Mouse (Mus musculus) ES-Bruce4 (cell line): ENCODE measurements around the gene Spata17. TPM values are rescaled to one million over a fixed set of nuclear protein-coding genes. Genes with fewer than 3 reads are reported as not detected.

Experiments
- H3K27ac ChIP-seq: 2 replicates; pipeline ENCODE4 v1.5.1; 2012; ENCODE audit warnings: low read length, inconsistent platforms; ENCODE audit not compliant: insufficient read depth
- H3K27me3 ChIP-seq: 2 replicates; pipeline ENCODE4 v1.6.1; 2012; ENCODE audit warnings: mild to moderate bottlenecking, low read length, inconsistent platforms; ENCODE audit not compliant: control insufficient read depth, poor library complexity, insufficient read depth, severe bottlenecking
- H3K36me3 ChIP-seq: 2 replicates; pipeline ENCODE4 v1.6.1; 2012; ENCODE audit warnings: inconsistent platforms, mild to moderate bottlenecking, low read length, moderate library complexity; ENCODE audit not compliant: control insufficient read depth, poor library complexity, insufficient read depth, severe bottlenecking
- H3K4me1 ChIP-seq: one replicate; pipeline ENCODE4 v1.8.1; 2011; ENCODE audit warnings: low read length; ENCODE audit not compliant: control insufficient read depth, insufficient read depth
- H3K4me3 ChIP-seq: 2 replicates; pipeline ENCODE4 v1.5.1; 2011; ENCODE audit warnings: low read depth, mild to moderate bottlenecking, low read length
- H3K9ac ChIP-seq: 2 replicates; pipeline ENCODE4 v1.6.1; 2012; ENCODE audit warnings: low read depth, mild to moderate bottlenecking, inconsistent platforms; ENCODE audit not compliant: poor library complexity, severe bottlenecking
- H3K9me3 ChIP-seq: replicated peaks from 2 replicates; pipeline ENCODE4 v1.6.1; 2012; ENCODE audit warnings: mild to moderate bottlenecking, low read length, inconsistent platforms; ENCODE audit not compliant: control insufficient read depth, poor library complexity, insufficient read depth, severe bottlenecking
- CTCF ChIP-seq: IDR thresholded peaks from one replicate; pipeline ENCODE4 v1.8.1; 2011; ENCODE audit warnings: low read depth, low read length
- EP300 ChIP-seq: IDR thresholded peaks from 2 replicates; pipeline ENCODE4 v1.6.1; 2011; ENCODE audit warnings: low read depth, low read length; ENCODE audit not compliant: insufficient read depth
- POLR2A ChIP-seq: IDR thresholded peaks from one replicate; pipeline ENCODE4 v1.8.1; 2011; ENCODE audit warnings: low read length; ENCODE audit not compliant: insufficient read depth
- polyA plus RNA-seq: library from polyadenylated mRNA; stranded (reverse); fragments of >200 nt; gene quantifications from 2 replicates; pipeline ENCODE4 v1.2.4, GENCODE M21; 2011; ENCODE audit warnings: low read depth; ENCODE audit not compliant: missing spikeins, insufficient read depth, insufficient read length

The Spata17 gene
- polyA plus RNA-seq, 1 experiment, result not detected

DNA sequence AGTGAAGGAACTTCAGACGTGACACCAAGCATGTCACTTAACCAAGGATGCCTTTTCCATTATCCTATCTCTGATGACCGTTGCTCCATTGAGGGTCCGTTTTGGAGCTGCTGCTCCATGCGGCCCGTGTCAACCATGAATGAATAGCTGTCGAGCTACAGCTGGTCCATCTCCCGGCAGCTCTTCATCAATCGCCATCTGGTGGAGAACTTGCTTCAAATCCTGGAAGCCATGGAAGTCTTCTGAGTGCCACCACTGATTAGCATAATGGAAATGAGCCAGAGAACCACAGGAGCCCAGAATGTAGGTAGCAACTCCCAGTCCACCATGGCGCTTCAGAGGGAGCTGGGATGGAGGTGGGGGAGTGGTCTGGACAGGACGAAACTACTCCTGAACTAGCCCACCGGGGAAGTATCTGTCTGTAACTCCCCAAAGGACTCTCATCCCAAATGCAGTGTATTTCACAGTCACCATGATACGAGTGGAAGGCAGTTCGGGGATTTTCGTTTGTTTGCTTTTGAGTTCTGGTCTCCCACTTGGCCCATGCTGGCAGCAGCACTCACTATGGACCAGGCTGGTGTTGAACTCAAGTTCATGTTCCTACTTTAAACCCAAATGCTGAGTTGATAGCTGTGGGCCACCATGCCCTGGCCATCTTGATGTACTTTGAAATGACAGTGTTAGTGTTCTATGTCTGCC, 208.9 kb downstream of the Spata17 start:
- Histone ChIP-seq H3K9me3 (no peaks in the 10 kb centered on the region), H3K27ac (no peak overlapping the region), H3K27me3 (no peaks in the 10 kb centered on the region), H3K36me3 (no peaks in the 10 kb centered on the region), H3K4me1 (no peaks in the 10 kb centered on the region), H3K4me3 (no peak overlapping the region), H3K9ac (no peak overlapping the region)
- TF ChIP-seq CTCF, result no peak
- no peak for TF ChIP-seq EP300
- TF ChIP-seq POLR2A, result no peak

DNA sequence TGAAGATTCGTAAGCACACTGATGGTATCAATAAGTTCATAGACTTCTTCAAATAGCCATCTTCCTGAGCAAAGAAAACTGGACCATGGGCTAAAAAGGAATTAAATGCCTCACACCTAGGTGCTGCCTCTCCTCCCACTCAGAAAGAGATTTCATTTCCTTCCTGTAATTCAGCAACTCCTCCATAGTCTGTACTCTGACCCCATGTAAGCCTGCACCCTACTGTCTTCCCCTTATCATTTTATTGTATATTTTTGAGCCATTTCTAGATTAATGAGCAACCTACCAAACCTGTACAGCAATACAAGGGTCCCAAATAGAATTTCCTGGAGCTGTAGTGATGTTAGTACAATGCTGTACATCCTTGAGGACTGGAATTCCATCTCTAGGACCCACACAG, 211.0 kb downstream of the Spata17 start:
- H3K36me3 ChIP-seq, result no peaks in the 10 kb centered on the region
- no peak overlapping the region for H3K27ac ChIP-seq
- no peak overlapping the region for H3K4me3 ChIP-seq
- H3K9ac ChIP-seq, result no peak overlapping the region
- no peaks in the 10 kb centered on the region for H3K4me1 ChIP-seq
- no peaks in the 10 kb centered on the region for H3K27me3 ChIP-seq
- H3K9me3 ChIP-seq, result no peaks in the 10 kb centered on the region
- TF ChIP-seq CTCF, result no peak
- no peak for TF ChIP-seq POLR2A
- no peak for TF ChIP-seq EP300

DNA sequence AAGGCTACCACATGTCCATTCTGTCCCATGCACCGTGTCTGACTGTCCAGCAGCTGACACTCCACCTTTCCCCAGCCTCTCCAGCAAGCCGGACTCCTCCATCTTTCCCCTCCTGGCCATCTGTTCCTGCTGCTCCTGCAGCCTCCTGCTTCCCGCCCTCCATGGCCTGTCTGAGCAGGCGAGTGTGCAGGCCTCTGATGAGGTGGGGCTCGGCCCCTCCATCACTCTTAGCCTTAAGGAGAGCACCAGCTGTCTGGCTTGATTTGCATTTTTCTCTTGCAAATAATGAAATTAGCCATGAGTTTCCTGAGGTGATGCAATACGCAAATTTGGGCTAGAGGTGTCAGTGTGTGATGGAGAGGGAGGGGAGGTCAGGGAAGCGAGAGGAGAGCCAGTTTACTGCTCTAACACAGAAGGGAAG, 211.8 kb downstream of the Spata17 start:
- Histone ChIP-seq H3K27me3 (no peaks in the 10 kb centered on the region), H3K27ac (no peak overlapping the region), H3K4me3 (no peak overlapping the region)

DNA sequence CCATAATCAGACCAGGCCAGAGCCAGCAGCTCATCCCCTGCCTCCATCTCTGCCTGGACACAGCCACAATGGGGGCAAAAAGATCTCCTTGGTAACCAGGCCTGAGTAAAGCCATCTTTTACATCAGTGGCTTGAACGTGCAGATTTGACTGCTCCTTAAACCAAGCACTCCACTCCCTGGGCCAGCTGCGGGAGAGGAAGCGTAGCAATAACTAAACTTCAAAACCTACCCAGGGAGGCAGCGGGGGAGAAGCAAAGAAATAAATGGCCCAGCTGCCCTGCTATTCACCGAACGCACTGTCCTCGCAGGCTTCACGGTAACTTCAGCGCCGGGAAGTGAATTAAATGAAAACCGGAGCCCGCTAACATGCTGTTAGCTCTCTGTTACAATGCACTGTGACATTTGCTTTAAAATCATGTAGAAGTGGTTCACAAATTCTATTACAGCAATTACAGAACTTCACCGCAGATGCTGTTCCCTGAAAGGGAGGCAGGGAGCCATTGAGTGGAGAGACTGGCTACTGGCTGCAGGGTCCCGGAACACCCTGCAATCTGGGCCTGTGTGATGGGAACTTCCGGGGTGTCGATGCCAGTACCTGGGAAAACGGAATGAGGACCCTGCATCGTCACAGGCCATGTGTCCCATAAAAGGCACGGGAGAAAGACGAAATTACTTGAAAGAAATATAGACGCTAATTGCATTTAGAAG, 217.5 kb downstream of the Spata17 start:
- TF ChIP-seq EP300 (no peak), POLR2A (no peak), CTCF (no peak)
- no peak overlapping the region for H3K9ac ChIP-seq
- no peaks in the 10 kb centered on the region for H3K9me3 ChIP-seq
- no peaks in the 10 kb centered on the region for H3K27me3 ChIP-seq
- no peak overlapping the region for H3K27ac ChIP-seq
- no peaks in the 10 kb centered on the region for H3K4me1 ChIP-seq
- no peaks in the 10 kb centered on the region for H3K36me3 ChIP-seq
- no peak overlapping the region for H3K4me3 ChIP-seq

More for the DNA sequence above, 211.8 kb downstream of the Spata17 start:
- no peak overlapping the region for H3K9ac ChIP-seq
- no peaks in the 10 kb centered on the region for H3K9me3 ChIP-seq
- TF ChIP-seq CTCF (no peak), EP300 (no peak), POLR2A (no peak)
- H3K4me1 ChIP-seq, result no peaks in the 10 kb centered on the region
- no peaks in the 10 kb centered on the region for H3K36me3 ChIP-seq

Other genes starting within 250 kb of the Spata17 start
- gene D1Pas1, start 248.0 kb downstream of the Spata17 start, polyA plus RNA-seq, result 2.3 and 2.5 TPM in 2 replicates
- gene Gpatch2, start within 50 bp of the Spata17 start, polyA plus RNA-seq, result 27.0 and 27.3 TPM in 2 replicates